Mouse (Mus musculus) embryonic facial prominence, embryonic 11.5 days (tissue): ENCODE results near the gene Gopc. TPM values are rescaled to one million over a fixed set of nuclear protein-coding genes. Genes with fewer than 3 reads are reported as not detected.
A peak's percentile ranks its signal among the peaks of the same experiment; 100 is the strongest.
"Not testable (repeated sequence)": the region's sequence is repeated elsewhere in the genome, so short reads cannot be mapped to it uniquely, and the experiment has no call there.

Experiments used
- ATAC-seq: fragments of 200-750 bp; cut with Nextera tagmentation; replicated peaks from 2 replicates; pipeline ENCODE4 v1.8.0; 2017; ENCODE audit warnings: low read depth; ENCODE audit not compliant: insufficient number of reproducible peaks, low FRiP score, low TSS enrichment
- DNase-seq: peaks from one replicate; pipeline ENCODE4 v3.0.0-alpha.2; 2015; ENCODE audit warnings: low spot score
- H3K27ac ChIP-seq: fragments of 300-500 bp; sonication (generic); replicated peaks from 2 replicates; pipeline ENCODE4 v1.5.1; 2014; ENCODE audit warnings: mild to moderate bottlenecking, low read depth, low read length, control low read depth
- H3K27me3 ChIP-seq: fragments of 300-500 bp; sonication (generic); 2 replicates; pipeline ENCODE4 v1.6.1; 2014; ENCODE audit warnings: mild to moderate bottlenecking, low read length, moderate library complexity, mixed read lengths; ENCODE audit not compliant: control insufficient read depth, insufficient read depth
- H3K36me3 ChIP-seq: fragments of 300-500 bp; sonication (generic); replicated peaks from 2 replicates; pipeline ENCODE4 v1.6.1; 2014; ENCODE audit warnings: low read depth, mild to moderate bottlenecking, low read length, moderate library complexity, mixed read lengths; ENCODE audit not compliant: control insufficient read depth, insufficient read depth
- H3K4me1 ChIP-seq: fragments of 300-500 bp; sonication (generic); 2 replicates; pipeline ENCODE4 v1.6.1; 2014; ENCODE audit warnings: low read length, mixed read lengths; ENCODE audit not compliant: control insufficient read depth, insufficient read depth
- H3K4me2 ChIP-seq: fragments of 300-500 bp; sonication (generic); 2 replicates; pipeline ENCODE4 v1.6.1; 2014; ENCODE audit warnings: low read depth, mild to moderate bottlenecking, control low read depth, low read length, moderate library complexity
- H3K4me3 ChIP-seq: fragments of 300-500 bp; sonication (generic); 2 replicates; pipeline ENCODE4 v1.5.1; 2014; ENCODE audit warnings: low read depth, low read length, control low read depth
- H3K9ac ChIP-seq: fragments of 300-500 bp; sonication (generic); replicated peaks from 2 replicates; pipeline ENCODE4 v1.6.1; 2014; ENCODE audit warnings: mild to moderate bottlenecking, control low read depth, low read length
- H3K9me3 ChIP-seq: fragments of 300-500 bp; sonication (generic); replicated peaks from 2 replicates; pipeline ENCODE4 v1.6.1; 2016; ENCODE audit warnings: mild to moderate bottlenecking, low read length, inconsistent platforms, mixed read lengths; ENCODE audit not compliant: control insufficient read depth
- WGBS: fragments of 180-500 bp; shearing (Covaris S2); extraction: QIAGEN DNeasy Blood & Tissue Kit; methylation state at CpG from one replicate; pipeline ENCODE4 v1.1.7; 2014; 5-methylcytosine and 5-hydroxymethylcytosine counted together
- polyA plus RNA-seq: library from polyadenylated mRNA; unstranded; fragments of >200 nt; fragmentation: Nextera tagmentation; extraction: Ambion mirVana; gene quantifications from 2 replicates; pipeline ENCODE4 v1.2.1, GENCODE M21; 2014

Gene Gopc
- polyA plus RNA-seq, 1 experiment from 2014 or later = 17.3 TPM

GRCm38 (mm10) chr10:52309196-52309595, 72.7 kb downstream of the Gopc start:
- H3K27ac ChIP-seq = no peak overlapping the region
- H3K9me3 ChIP-seq = no peaks in the 10 kb centered on the region
- no peak overlapping the region for H3K9ac ChIP-seq
- no peaks in the 10 kb centered on the region; the same call in 1 of the 2 replicates for H3K36me3 ChIP-seq
- 50% methylated on average over 8 of the region's 8 CpGs for WGBS
- DNase-seq (no peak), ATAC-seq (no peak)
- no peaks in the 10 kb centered on the region for H3K4me1 ChIP-seq
- no peaks in the 10 kb centered on the region for H3K27me3 ChIP-seq
- H3K4me3 ChIP-seq = no peak overlapping the region
- H3K4me2 ChIP-seq = no peak overlapping the region

- H3K27ac ChIP-seq = no peak overlapping the region
- H3K27me3 ChIP-seq = no peaks in the 10 kb centered on the region
- no peaks in the 10 kb centered on the region for H3K4me1 ChIP-seq
- no peak overlapping the region for H3K4me2 ChIP-seq
- DNase-seq (no peak), ATAC-seq (no peak)
- H3K9me3 ChIP-seq = no peaks in the 10 kb centered on the region
- no peak overlapping the region for H3K4me3 ChIP-seq
- H3K36me3 ChIP-seq = no peaks in the 10 kb centered on the region
- no peak overlapping the region for H3K9ac ChIP-seq
- 79% methylated on average over 7 of the region's 7 CpGs for WGBS
Measured at GRCm38 (mm10) chr10:52304574-52304973, 77.3 kb downstream of the Gopc start.

- Histone ChIP-seq H3K27ac (no peak overlapping the region), H3K4me2 (no peak overlapping the region), H3K9ac (no peak overlapping the region), H3K4me1 (no peaks in the 10 kb centered on the region), H3K9me3 (no peaks in the 10 kb centered on the region), H3K27me3 (no peaks in the 10 kb centered on the region), H3K4me3 (no peak overlapping the region), H3K36me3 (no peaks in the 10 kb centered on the region)
- ATAC-seq (no peak), DNase-seq (no peak)
Measured at GRCm38 (mm10) chr10:52302271-52302670, 79.7 kb downstream of the Gopc start.

GRCm38 (mm10) chr10:52301766-52302165, 80.2 kb downstream of the Gopc start:
- no peak for ATAC-seq
- 93% methylated on average over 4 of the region's 4 CpGs for WGBS
- no peak overlapping the region for H3K27ac ChIP-seq
- H3K4me1 ChIP-seq = no peaks in the 10 kb centered on the region
- H3K4me2 ChIP-seq = no peak overlapping the region
- no peak overlapping the region for H3K9ac ChIP-seq
- no peak for DNase-seq
- no peaks in the 10 kb centered on the region for H3K36me3 ChIP-seq
- H3K9me3 ChIP-seq = no peaks in the 10 kb centered on the region
- H3K4me3 ChIP-seq = no peak overlapping the region
- H3K27me3 ChIP-seq = no peaks in the 10 kb centered on the region

- not testable (repeated sequence) for H3K9me3 ChIP-seq, H3K4me2 ChIP-seq, H3K4me3 ChIP-seq, ATAC-seq, H3K36me3 ChIP-seq, H3K9ac ChIP-seq, H3K27ac ChIP-seq, H3K4me1 ChIP-seq, H3K27me3 ChIP-seq
- DNase-seq = peak; percentile 55
Measured at GRCm38 (mm10) chr10:52298568-52298967, 83.4 kb downstream of the Gopc start.

- H3K4me1 ChIP-seq = no peaks in the 10 kb centered on the region
- H3K36me3 ChIP-seq = no peaks in the 10 kb centered on the region
- no peak overlapping the region for H3K9ac ChIP-seq
- ATAC-seq (no peak), DNase-seq (no peak)
- H3K4me3 ChIP-seq = no peak overlapping the region
- no peak overlapping the region for H3K27ac ChIP-seq
- H3K4me2 ChIP-seq = no peak overlapping the region
- 91% methylated on average over 2 of the region's 2 CpGs for WGBS
- no peaks in the 10 kb centered on the region for H3K9me3 ChIP-seq
- H3K27me3 ChIP-seq = no peaks in the 10 kb centered on the region
Measured at GRCm38 (mm10) chr10:52295934-52296333, 86.0 kb downstream of the Gopc start.

- Histone ChIP-seq H3K27me3 (no peaks in the 10 kb centered on the region), H3K9me3 (no peaks in the 10 kb centered on the region), H3K36me3 (no peaks in the 10 kb centered on the region), H3K4me2 (no peak overlapping the region), H3K9ac (no peak overlapping the region), H3K4me1 (no peaks in the 10 kb centered on the region), H3K27ac (no peak overlapping the region), H3K4me3 (no peak overlapping the region)
- DNase-seq = no peak
- WGBS = 79% methylated on average over 4 of the region's 4 CpGs
- ATAC-seq = no peak
Measured at GRCm38 (mm10) chr10:52293921-52294577, 87.9 kb downstream of the Gopc start.

GRCm38 (mm10) chr10:52292391-52292790, 89.5 kb downstream of the Gopc start:
- DNase-seq, H3K4me2 ChIP-seq, H3K9ac ChIP-seq, H3K4me3 ChIP-seq, ATAC-seq, H3K36me3 ChIP-seq, H3K9me3 ChIP-seq, H3K4me1 ChIP-seq, H3K27ac ChIP-seq, H3K27me3 ChIP-seq: not testable (repeated sequence)
- WGBS = 75% methylated on average over 1 of the region's 1 CpGs
